Mouse (Mus musculus) E14TG2a.4 (cell line): ENCODE measurements around the gene Pygo2.

Experiments
- H3K27me3 ChIP-seq: 2 replicates; pipeline ENCODE4 v1.6.1; 2014; ENCODE audit warnings: low read length, control low read depth; ENCODE audit not compliant: insufficient read depth
- H3K36me3 ChIP-seq: 2 replicates; pipeline ENCODE4 v1.6.1; 2014; ENCODE audit warnings: low read length, control low read depth; ENCODE audit not compliant: insufficient read depth
- H3K4me1 ChIP-seq: replicated peaks from 2 replicates; pipeline ENCODE4 v1.6.1; 2014; ENCODE audit warnings: low read depth, low read length, control low read depth
- H3K4me3 ChIP-seq: replicated peaks from 2 replicates; pipeline ENCODE4 v1.5.1; 2014; ENCODE audit warnings: mild to moderate bottlenecking, low read length
- H3K9me3 ChIP-seq: 2 replicates; pipeline ENCODE4 v1.6.1; 2014; ENCODE audit warnings: low read length, control low read depth
- CTCF ChIP-seq: conservative IDR thresholded peaks from 2 replicates; pipeline ENCODE4 v1.5.1; 2014; ENCODE audit warnings: low read length
- NANOG ChIP-seq: IDR thresholded peaks from 2 replicates; pipeline ENCODE4 v1.6.1; 2014; ENCODE audit warnings: borderline replicate concordance, low read length, mixed read lengths
- POU5F1 ChIP-seq: IDR thresholded peaks from 2 replicates; pipeline ENCODE4 v1.6.1; 2014; ENCODE audit warnings: low read length, borderline replicate concordance

The Pygo2 gene

GRCm38 (mm10) chr3:89430171-89431159 is at the start of gene Pygo2:
Gene Pygo2 (plus strand): TSS chr3:89430214.
- H3K4me3 ChIP-seq, result peak within 1 kb of the TSS; percentile 100
- peaks cover 83% of the 10 kb centered on the region for H3K4me1 ChIP-seq
- TF ChIP-seq NANOG (no peak), POU5F1 (no peak), CTCF (no peak)
- no peaks in the 10 kb centered on the region for H3K27me3 ChIP-seq
- peaks cover 76% of the 10 kb centered on the region for H3K36me3 ChIP-seq
- H3K9me3 ChIP-seq, result no peaks in the 10 kb centered on the region

- H3K4me1 ChIP-seq, result peaks cover 90% of the 10 kb centered on the region
- H3K9me3 ChIP-seq, result no peaks in the 10 kb centered on the region
- TF ChIP-seq NANOG (no peak), POU5F1 (no peak), CTCF (no peak)
These were observed 49.7 kb upstream of the Pygo2 start for GRCm38 (mm10) chr3:89380291-89380690.

DNA sequence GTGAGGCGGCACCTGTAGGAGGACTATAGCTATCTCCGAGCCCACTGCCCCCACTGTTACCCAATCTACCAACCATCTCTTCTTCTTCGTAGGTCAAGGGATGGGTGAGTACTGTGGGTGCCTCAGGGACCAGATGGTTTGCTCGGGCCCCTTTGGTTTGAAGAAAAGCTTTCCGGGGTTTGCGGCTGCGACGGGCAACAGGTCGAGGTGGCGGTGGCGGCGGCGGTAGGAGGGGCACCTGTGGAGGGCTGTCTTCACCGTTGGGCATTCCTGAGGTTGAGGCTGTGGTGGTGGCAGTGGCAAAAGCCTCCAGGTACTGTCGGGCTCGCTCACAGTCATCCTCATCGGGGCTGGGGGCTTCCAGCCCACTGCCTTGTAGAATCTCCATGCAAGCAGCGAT is 49.3 kb upstream of the Pygo2 start:
- H3K9me3 ChIP-seq, result no peaks in the 10 kb centered on the region
- H3K27me3 ChIP-seq, result peaks cover 28% of the 10 kb centered on the region
- peaks cover 94% of the 10 kb centered on the region for H3K4me1 ChIP-seq
- no peak for TF ChIP-seq CTCF
- no peak for TF ChIP-seq NANOG
- no peak for TF ChIP-seq POU5F1
- peaks cover 18% of the 10 kb centered on the region for H3K36me3 ChIP-seq
- peak overlapping the region; percentile 78 for H3K4me3 ChIP-seq

More at GRCm38 (mm10) chr3:89380291-89380690, 49.7 kb upstream of the Pygo2 start:
- H3K27me3 ChIP-seq, result peaks cover 24% of the 10 kb centered on the region
- H3K4me3 ChIP-seq, result peak overlapping the region; percentile 78
- H3K36me3 ChIP-seq, result peaks cover 18% of the 10 kb centered on the region

DNA sequence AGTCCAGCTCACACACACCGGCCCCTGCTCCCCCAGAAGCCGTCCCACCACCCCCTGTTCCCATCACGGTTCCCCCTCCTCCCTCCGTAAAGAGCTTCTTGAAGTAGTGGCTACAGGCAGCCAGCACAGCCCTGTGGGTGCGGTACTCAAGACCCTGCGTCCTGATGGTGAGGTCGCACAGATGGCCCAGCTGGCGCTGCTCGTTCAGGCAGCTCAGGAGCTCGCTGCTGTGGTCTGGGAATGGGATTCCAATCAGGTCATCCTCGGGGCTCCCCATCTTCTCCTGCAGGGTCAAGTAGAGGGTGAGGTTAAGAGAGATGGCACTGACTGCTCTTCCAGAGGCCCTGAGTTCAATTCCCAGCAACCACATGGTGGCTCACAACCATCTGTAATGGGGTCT is 48.8 kb upstream of the Pygo2 start:
- peaks cover 32% of the 10 kb centered on the region for H3K27me3 ChIP-seq
- H3K36me3 ChIP-seq, result peaks cover 17% of the 10 kb centered on the region
- H3K4me3 ChIP-seq, result peak overlapping the region; percentile 78
- peaks cover 97% of the 10 kb centered on the region for H3K4me1 ChIP-seq
- TF ChIP-seq NANOG, result no peak
- H3K9me3 ChIP-seq, result no peaks in the 10 kb centered on the region

DNA sequence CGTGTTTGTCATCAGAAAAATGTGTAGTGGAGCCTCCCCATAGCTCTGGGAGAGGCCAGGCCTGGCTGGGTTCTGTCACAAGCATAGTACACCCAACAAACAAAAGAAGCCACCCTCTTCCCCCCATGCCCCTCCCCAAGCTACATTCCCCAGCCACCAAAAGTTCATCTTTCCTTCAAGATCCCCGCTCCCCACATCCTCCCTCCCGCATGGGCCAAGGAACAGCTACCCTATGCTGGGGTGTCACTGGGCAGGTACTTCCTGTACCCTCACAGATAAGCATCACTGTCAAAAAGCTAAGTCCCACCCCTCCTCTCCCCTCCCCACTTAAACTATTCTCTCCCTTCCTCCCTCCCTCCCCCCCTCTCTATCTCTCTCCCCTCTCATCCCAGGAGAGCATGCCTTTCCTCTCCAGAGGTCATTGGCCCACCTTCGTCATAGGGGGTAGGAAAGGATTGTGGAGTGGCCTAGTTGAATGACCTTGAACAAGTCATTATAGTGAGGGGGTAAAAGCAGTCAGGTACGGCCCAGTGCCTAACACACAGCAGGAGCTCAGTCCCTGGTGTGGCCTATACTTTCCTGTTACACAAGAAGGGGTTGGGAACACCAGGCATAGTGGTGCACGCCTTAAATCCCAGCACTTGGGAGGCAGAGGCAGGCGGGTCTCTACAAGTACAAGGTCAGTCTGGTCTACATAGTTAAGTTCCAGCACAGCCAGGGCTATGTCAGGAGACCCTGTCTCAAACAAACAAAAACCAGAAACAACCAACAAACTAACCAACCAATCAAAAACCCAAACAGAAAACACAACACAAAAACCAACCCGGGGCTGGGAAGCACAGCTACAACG is 47.8 kb upstream of the Pygo2 start:
- peak; percentile 30; the same call in 1 of the 2 replicates for TF ChIP-seq NANOG
- TF ChIP-seq CTCF, result no peak
- Histone ChIP-seq H3K36me3 (peaks cover 13% of the 10 kb centered on the region), H3K4me3 (peak overlapping the region; percentile 78), H3K4me1 (peaks cover 97% of the 10 kb centered on the region), H3K9me3 (no peaks in the 10 kb centered on the region), H3K27me3 (peaks cover 35% of the 10 kb centered on the region)

- peak overlapping the region; percentile 39 for H3K4me3 ChIP-seq
- no peaks in the 10 kb centered on the region for H3K9me3 ChIP-seq
- peaks cover 97% of the 10 kb centered on the region for H3K4me1 ChIP-seq
- TF ChIP-seq POU5F1 (no peak), CTCF (no peak), NANOG (no peak)
- H3K36me3 ChIP-seq, result peaks cover 13% of the 10 kb centered on the region
- peaks cover 35% of the 10 kb centered on the region for H3K27me3 ChIP-seq
These were observed 47.1 kb upstream of the Pygo2 start for GRCm38 (mm10) chr3:89382950-89383349.

GRCm38 (mm10) chr3:89383651-89384255 is 46.3 kb upstream of the Pygo2 start:
- H3K36me3 ChIP-seq, result peaks cover 13% of the 10 kb centered on the region

GRCm38 (mm10) chr3:89384331-89385076 is 45.5 kb upstream of the Pygo2 start:
- Histone ChIP-seq H3K4me1 (peaks cover 99% of the 10 kb centered on the region), H3K9me3 (no peaks in the 10 kb centered on the region), H3K27me3 (peaks cover 33% of the 10 kb centered on the region), H3K36me3 (peaks cover 10% of the 10 kb centered on the region), H3K4me3 (peak overlapping the region; percentile 43)
- TF ChIP-seq NANOG (no peak), CTCF (no peak), POU5F1 (no peak)

More at GRCm38 (mm10) chr3:89383651-89384255, 46.3 kb upstream of the Pygo2 start:
- TF ChIP-seq CTCF (no peak), POU5F1 (no peak), NANOG (no peak)
- peak overlapping the region; percentile 39 for H3K4me3 ChIP-seq
- peaks cover 35% of the 10 kb centered on the region for H3K27me3 ChIP-seq
- peaks cover 100% of the 10 kb centered on the region for H3K4me1 ChIP-seq
- no peaks in the 10 kb centered on the region for H3K9me3 ChIP-seq
